Mouse (Mus musculus): Measurements from ENCODE around the gene Faim2.

Faim2 gene

GRCm38 (mm10) chr15:99463194-99463593 is 64.8 kb downstream of the Faim2 start:
- DNase-seq (ENCODE audit: low read depth) = no peak

GRCm38 (mm10) chr15:99457606-99458401 is 70.2 kb downstream of the Faim2 start, which contains the start of gene Nckap5l:
Gene Nckap5l, minus strand, starts transcription at chr15:99457748.
- DNase-seq (ENCODE audit: low read depth) = peak; percentile 83

- DNase-seq (ENCODE audit: low read depth) = no peak
Observed at GRCm38 (mm10) chr15:99456963-99457605, 70.9 kb downstream of the Faim2 start.

GRCm38 (mm10) chr15:99456338-99456962 is 71.5 kb downstream of the Faim2 start:
- DNase-seq (ENCODE audit: low read depth) = no peak

- no peak for DNase-seq (ENCODE audit: low read depth)
Observed at GRCm38 (mm10) chr15:99455415-99455814, 72.5 kb downstream of the Faim2 start.

- DNase-seq (ENCODE audit: low read depth) = no peak
Observed at GRCm38 (mm10) chr15:99454585-99455279, 73.2 kb downstream of the Faim2 start.

GRCm38 (mm10) chr15:99453153-99453900 is 74.6 kb downstream of the Faim2 start:
- no peak for DNase-seq (ENCODE audit: low read depth)

- no peak for DNase-seq (ENCODE audit: low read depth)
Observed at GRCm38 (mm10) chr15:99449751-99450280, 78.1 kb downstream of the Faim2 start.

- DNase-seq (ENCODE audit: low read depth) = peak; percentile 48
Observed at GRCm38 (mm10) chr15:99449131-99449750, 78.7 kb downstream of the Faim2 start.
